Mouse (Mus musculus): ENCODE measurements around the gene Shroom3. TPM values are rescaled to one million over a fixed set of nuclear protein-coding genes. Genes with fewer than 3 reads are reported as not detected.
"Not testable (repeated sequence)": the region's sequence is repeated elsewhere in the genome, so short reads cannot be mapped to it uniquely, and the experiment has no call there.

The Shroom3 gene
- total RNA-seq, 4 experiments from 2014 or later, result 3.4 to 5.6 (median 3.6) TPM

GRCm38 (mm10) chr5:92887501-92887900 is 204.3 kb downstream of the Shroom3 start:
- no peak for DNase-seq (ENCODE audit: low spot score in 2 of 2)

DNA sequence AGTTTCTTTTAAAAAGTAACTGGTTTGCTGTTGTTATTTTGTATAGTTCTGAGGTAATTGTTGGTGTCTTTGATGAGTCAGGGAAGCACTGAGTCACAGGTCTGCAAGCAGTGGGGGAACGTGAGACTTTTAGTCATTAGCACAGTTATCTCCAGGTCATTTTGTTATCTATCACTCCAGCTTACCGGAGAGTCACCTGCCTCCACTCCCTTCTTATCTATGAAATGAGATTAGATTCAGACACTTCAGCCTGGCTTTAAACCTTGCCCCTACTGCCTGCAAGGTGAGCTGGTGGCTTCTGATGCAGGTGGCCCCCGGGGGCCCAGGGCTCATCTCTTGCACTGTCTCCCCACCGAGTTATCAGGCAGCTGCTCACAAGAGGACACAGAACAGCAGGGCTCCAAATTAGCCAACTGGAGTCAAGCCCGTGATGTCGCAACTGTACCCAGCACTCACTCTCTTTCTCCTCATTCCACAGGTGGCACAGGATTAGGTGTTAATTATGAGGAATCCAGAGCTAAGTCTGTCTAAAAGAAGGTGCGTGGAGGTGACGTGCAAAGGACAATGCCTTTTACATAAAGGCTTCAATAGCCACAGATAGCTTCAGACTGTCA is 205.5 kb downstream of the Shroom3 start:
- no peak for DNase-seq (ENCODE audit: low spot score in 2 of 2)

DNA sequence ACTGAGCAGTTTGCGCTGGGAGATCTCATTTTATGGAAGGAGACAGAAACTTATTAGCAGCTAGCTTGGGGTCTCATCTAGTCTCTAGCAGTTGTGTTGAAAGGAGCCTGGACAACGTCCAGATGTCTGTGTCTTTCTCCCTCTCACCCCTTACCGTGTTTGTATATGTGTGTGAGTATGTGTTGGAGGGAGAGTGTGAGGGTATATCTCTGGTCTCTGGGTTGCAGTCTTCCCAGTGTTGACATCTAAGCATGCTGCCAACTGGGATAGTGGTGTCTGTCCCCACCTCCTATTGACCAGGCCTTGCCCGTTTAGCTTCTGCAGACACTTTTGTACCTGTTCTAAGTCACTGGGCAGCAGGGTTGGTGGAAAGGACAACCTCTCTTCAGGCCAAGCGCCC is 207.7 kb downstream of the Shroom3 start:
- DNase-seq (ENCODE audit: low spot score in 2 of 2), result no peak

GRCm38 (mm10) chr5:92893284-92893683 is 210.0 kb downstream of the Shroom3 start:
- DNase-seq (ENCODE audit: low spot score in 2 of 2), result no peak

- no peak for DNase-seq (ENCODE audit: low spot score in 2 of 2)
Measured at GRCm38 (mm10) chr5:92893711-92894110, 210.5 kb downstream of the Shroom3 start.

DNA sequence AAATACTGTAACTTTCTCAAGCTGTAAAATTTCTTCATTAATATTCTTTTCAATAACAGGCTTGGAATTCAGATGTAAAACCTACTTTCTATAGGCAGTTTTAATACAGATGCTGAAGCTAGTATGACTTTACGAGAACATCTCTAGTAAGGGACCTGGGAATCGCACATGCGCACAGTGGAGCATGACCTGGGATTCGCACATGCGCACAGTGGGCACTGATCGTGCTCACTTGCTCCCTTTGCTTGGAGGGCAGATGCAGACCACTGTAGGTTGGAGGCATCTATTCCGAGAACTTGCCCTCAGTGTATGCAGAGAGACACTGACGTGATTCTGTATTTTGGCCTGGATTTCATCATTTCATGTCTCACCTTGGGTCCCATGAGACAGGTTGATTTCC is 212.6 kb downstream of the Shroom3 start:
- no peak for DNase-seq (ENCODE audit: low spot score in 2 of 2)

DNA sequence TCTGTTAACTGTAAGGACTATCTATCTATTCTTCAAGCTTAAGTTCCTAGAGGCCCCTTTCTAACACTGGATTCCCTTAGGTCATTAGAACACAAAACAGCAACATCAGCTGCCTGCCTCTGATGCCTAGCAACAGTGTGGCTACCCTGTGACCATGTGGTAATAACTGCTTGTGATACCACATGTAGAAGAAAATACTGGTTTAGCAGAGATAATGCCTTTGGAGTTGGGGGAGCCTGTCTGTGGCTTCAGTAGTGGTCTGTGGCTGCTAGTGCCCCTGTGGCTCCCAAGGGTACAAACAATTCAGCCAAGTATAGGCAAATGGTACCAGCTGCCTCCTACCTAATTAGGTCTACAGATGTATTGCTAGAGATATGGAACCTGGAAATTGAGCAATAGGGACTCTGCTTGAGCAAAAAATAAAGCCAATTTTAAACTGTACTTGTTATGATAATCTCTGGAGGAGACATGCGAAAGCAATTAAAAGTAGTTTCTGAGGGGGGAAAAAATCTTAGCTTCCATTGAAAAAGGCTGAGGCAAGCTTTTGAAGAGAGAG is 213.6 kb downstream of the Shroom3 start:
- DNase-seq (ENCODE audit: low spot score in 2 of 2), result no peak

- DNase-seq (ENCODE audit: low spot score in 2 of 2), result peak; percentile 26 to 48
Measured at GRCm38 (mm10) chr5:92897766-92898745, 214.8 kb downstream of the Shroom3 start.

DNA sequence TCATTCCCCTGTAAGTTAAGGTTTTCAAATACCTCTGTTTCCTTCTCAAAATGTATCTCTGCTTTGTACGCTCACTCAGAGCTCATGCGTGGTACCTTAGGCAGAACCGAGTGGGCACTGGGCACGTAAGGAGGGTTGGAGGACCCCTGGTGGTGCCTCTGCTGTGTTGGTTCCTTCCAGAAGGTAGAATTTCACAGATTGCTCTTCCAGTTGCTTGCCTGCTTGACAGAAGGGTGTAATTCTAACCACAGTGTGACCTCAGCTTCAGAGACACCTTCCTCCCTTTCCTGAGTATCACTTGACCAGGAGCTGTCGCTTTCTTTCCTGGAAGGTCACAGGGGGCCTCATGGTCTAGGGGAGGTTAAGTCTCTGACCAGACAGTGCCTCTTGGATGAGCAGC is 217.2 kb downstream of the Shroom3 start:
- DNase-seq (ENCODE audit: low spot score in 2 of 2), result no peak

- DNase-seq (ENCODE audit: low spot score in 2 of 2), result no peak
Measured at GRCm38 (mm10) chr5:92901870-92902269, 218.6 kb downstream of the Shroom3 start.

GRCm38 (mm10) chr5:92905146-92905545 is 221.9 kb downstream of the Shroom3 start:
- no peak for DNase-seq (ENCODE audit: low spot score in 2 of 2)

GRCm38 (mm10) chr5:92905594-92906008 is 222.4 kb downstream of the Shroom3 start:
- DNase-seq (ENCODE audit: low spot score in 2 of 2), result peak; percentile 7 to 33

GRCm38 (mm10) chr5:92908227-92908626 is 225.0 kb downstream of the Shroom3 start:
- no peak for DNase-seq (ENCODE audit: low spot score in 2 of 2)

DNA sequence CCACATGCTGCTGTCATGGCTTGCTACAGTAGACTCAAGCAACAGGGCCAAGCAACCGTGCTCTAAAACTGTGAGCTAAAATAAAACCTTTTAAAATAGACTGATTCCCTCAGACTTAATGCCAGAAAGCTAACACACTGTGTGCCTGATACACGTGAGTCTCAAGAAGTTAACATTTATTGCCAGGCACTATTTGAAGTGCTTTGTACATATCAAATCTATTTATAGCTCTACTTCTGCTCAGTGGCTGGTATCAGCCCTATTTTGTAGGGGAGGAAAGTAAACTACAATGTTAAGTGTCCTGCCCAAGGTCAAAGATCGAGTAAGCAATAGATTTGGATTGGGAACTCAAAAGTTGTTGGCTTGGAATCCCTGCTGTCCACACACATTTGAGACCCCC is 227.6 kb downstream of the Shroom3 start:
- no peak for DNase-seq (ENCODE audit: low spot score in 2 of 2)

DNA sequence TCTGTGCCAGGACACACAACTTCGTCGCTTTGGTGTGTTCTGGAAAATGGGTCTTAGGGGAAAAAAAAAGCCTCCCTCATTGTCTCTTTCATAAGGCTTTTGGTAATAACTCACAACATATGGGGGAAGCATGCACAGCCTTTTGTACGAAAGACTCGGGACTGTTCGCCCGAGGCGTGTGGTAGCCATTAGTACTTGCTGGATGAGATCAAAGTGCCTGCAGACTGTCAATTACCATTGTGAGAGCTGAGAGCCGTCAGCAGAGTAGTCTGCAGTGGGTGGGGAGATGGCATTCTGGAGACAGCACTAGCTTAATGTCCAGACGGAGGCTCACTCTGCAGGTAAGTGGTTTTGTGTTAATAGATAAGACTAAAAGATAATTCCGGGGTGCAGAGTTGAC is 232.2 kb downstream of the Shroom3 start:
- DNase-seq (ENCODE audit: low spot score in 2 of 2), result no peak

GRCm38 (mm10) chr5:92917755-92918154 is 234.5 kb downstream of the Shroom3 start:
- no peak for DNase-seq (ENCODE audit: low spot score in 2 of 2)

- DNase-seq (ENCODE audit: low spot score in 2 of 2), result no peak
Measured at GRCm38 (mm10) chr5:92918170-92918569, 234.9 kb downstream of the Shroom3 start.

GRCm38 (mm10) chr5:92918866-92919265 is 235.6 kb downstream of the Shroom3 start:
- DNase-seq (ENCODE audit: low spot score in 2 of 2), result no peak

DNA sequence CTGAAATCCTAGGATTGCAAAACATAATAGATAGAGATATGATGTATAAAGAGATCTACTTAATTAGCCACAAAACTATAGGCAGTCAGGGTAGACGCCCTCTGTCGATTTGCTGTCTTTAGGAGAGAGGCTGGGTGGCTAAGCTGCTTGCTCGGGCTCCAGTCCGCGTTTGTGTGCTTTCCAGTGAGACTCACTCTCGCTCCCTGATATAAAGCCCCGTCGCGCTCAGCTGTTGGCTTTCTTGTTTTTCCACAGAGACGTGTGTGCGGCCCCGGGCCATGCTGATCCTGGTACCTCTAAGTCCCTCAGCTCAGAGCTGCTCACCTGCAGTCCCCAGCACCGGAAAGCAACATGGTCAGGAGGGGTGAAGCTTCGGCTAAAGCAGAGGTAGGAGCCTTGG is 236.2 kb downstream of the Shroom3 start:
- no peak for DNase-seq (ENCODE audit: low spot score in 2 of 2)

GRCm38 (mm10) chr5:92920984-92921383 is 237.7 kb downstream of the Shroom3 start:
- DNase-seq (ENCODE audit: low spot score in 2 of 2), result no peak

- DNase-seq (ENCODE audit: low spot score in 2 of 2), result no peak
Measured at GRCm38 (mm10) chr5:92921728-92922127, 238.5 kb downstream of the Shroom3 start.

DNA sequence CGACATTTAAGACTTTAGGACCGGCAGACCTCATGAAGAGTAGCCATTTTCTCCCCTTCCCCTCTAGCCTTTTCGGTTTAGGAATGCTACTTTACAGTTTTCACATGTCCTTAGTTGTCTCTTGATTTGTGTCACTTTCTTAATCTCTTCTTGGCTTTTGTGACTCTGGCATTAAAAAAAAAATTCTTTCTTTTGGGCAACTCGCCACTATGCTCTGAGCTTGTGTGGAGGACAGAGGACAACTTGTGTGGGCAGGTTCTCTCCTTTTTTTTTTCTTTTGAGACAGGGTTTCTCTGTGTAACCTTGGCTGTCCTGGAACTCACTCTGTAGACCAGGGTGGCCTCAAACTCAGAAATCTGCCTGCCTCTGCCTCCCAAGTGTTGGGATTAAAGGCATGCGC is 239.7 kb downstream of the Shroom3 start:
- not testable (repeated sequence) for DNase-seq (ENCODE audit: low spot score in 2 of 2)

Data from left cerebral cortex, adult 8-10 months (tissue).